Mouse (Mus musculus) gastrocnemius, adult 8-10 months (tissue): ENCODE data around the gene Xndc1. TPM values are rescaled to one million over a fixed set of nuclear protein-coding genes. Genes with fewer than 3 reads are reported as not detected.

ENCODE experiments used
- DNase-seq, 2 experiments: peaks; one replicate each; pipeline ENCODE4 v3.0.0; 2022; ENCODE audit warnings: low spot score in 2 of 2
- total RNA-seq, 4 experiments: library from RNA; stranded (reverse); gene quantifications; 2 replicates each; pipeline ENCODE4 v1.2.4; 2022

The Xndc1 gene
- total RNA-seq, 4 experiments from 2014 or later: 2.9 to 6.4 (median 3.2) TPM

DNA sequence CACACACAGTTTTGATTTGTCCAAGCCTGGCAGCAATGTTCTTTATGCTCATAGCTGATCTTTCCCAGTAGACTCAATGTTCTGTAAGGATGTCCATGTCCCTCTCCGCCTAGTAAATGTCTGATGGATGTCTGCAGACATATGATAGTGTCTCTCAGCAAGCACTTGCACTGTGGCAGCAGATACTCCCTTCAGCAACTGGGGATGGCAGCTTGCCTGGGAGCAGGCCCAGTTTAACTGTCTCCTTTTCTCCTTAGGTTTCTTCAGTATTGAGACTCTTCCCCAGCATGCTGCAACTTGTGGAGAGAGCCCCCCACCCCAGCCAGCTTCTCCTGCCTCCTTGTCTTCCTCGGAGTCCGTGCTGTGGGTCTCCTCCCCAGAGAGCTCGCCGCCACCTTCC lies 16.5 kb downstream of the Xndc1 start:
- DNase-seq: peak; percentile 58

- DNase-seq: no peak
Observed at GRCm38 (mm10) chr7:102082816-102083215, 17.5 kb downstream of the Xndc1 start, which contains the start of gene Trpc2. Gene Trpc2, plus strand, starts transcription at chr7:102083116.

- DNase-seq: no peak
Observed at GRCm38 (mm10) chr7:102084041-102084696, 18.9 kb downstream of the Xndc1 start.

DNA sequence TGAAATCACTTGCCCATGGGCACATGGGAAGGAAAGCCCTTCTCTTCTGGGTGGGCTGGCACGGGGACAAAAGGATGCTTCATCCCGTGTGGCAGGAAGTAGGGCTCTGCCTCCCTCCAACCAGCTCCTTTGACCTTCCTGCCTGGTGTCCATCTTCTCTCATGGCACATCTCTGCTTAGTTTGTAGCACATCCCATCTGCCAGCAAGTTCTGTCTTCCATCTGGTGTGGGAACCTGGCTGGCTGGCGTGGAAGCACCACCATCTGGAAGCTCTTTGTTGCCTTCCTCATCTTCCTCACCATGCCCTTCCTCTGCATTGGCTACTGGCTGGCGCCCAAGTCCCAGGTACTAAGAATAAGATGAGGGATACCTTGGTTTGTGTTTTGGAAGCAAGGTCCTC lies 22.0 kb downstream of the Xndc1 start:
- no peak for DNase-seq

DNA sequence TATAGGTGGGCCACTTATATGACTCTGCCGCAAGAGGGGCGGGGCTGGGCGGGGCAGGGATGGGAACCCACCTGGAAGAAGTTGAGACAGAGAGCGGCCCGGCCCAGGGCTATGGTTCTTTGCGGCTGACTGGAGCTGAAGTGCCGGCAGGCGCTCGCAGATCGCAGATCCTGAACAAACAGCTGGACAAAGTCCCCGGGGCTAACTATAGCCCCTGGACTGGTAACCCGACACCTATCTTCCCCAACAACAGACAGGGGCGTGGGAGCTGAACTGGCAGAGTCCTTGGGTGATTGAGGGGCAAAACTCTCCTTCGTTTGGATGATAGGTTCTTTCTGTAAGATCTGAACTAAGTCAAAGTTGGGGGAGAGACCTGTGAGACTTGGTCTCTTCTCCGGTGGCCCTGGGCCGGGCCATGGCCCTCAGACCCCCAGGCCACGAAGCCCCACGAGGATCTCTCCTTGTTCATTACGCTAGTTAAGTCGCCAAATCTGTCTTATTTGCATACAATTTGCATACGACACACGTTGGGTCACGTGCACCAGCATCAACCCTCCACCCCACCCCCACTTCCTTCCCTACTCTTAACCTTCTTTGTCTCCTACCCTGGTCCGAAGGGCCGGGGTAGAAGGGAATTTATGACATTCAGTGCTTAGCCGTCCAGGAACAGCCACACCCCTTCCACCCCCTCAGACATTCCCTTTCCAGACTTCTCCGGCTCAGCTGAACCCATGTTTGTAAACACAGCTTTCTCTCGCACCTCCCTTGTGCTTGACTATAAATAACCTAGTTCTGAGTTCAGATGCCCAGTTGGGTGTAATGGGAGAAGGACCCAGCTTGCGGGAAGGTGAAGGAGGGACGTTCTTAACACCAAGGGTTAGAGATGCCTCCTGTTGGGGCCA lies 34.7 kb downstream of the Xndc1 start:
- DNase-seq: peak in 1 of 2 experiments; percentile 48

DNA sequence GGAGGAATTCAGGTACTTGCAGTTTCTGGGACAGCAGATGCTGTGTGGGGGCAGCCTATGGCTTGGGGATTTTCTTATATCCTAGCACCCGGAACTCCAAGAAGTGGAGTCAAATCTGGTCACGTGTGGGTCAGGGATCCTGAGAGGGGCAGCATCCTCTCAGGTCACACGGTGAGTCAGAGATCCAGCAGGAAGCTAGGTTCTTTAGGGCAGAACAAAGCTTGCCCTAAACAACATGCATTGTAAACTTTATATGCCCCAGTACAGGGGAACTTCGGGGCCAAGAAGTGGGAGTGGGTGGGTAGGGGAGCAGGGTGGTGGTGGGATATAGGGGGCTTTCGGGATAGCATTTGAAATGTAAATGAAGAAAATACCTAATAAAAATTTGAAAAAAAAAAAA lies 35.6 kb downstream of the Xndc1 start:
- no peak for DNase-seq

DNA sequence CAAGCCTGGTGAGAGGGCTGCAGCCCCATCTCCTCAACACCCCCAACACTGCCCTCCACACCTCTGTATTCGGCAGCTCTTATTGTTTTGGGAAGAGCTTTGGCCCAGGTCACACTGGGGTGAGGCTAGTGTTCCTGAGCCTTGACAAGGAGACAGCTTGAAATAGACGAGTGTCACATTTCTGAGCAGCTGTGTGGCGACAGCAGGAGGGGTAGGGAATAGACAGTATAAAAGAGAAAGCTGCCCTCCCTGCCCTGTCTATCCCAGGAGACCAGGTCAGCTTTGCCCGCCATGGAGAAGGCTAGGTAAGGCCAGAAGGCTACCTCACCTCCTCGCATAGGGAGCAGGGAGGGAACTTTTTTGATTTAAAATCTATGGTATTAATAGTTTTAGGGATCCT lies 36.2 kb downstream of the Xndc1 start, which contains the start of gene Art1:
Gene Art1 (plus strand): TSS at position 257 of the 400 bp plus-strand sequence.
- peak in 1 of 2 experiments; percentile 64 for DNase-seq

DNA sequence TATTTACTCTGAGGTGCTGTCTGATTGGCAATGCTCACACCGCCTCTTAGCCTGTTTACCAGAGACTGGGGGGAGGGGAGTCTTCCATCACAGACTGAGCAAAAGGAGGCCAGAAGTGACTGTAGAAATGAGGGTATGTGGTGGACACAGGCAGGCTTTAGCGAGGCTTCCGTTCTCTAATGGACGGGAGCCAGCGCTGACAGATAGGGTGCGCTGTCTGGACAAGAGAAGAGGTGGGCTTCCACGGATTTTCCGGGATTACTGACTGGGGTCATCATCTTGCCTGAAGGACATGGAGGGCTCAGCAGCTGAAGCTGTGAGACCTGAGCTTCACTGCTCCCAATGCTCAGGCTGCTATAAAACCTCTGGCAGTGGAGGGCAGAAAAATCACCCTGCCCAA lies 36.9 kb downstream of the Xndc1 start:
- no peak for DNase-seq

- DNase-seq: no peak
Observed at GRCm38 (mm10) chr7:102102696-102103095, 37.4 kb downstream of the Xndc1 start.

- DNase-seq: no peak
Observed at GRCm38 (mm10) chr7:102103555-102103954, 38.2 kb downstream of the Xndc1 start.

DNA sequence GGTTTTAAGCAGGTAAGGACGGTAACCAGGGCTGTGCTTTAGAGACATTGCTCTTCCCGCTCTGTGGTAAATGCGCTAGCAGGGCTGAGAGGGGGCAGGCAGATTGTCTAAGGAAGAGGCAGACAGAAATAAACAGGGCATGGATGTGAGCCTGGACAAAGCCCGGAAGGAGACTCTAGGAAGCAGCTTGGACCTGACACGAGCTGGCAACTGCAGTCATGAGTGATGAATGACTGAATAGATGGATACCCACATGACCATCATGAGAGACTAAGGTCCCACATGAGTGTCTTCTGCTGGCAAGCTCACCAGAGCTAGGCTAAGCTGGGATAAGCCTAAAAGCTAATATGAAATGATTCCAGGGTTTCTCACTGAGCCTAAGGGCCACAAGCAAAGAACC lies 38.8 kb downstream of the Xndc1 start:
- no peak for DNase-seq

- DNase-seq: no peak
Observed at GRCm38 (mm10) chr7:102106700-102107141, 41.4 kb downstream of the Xndc1 start.

DNA sequence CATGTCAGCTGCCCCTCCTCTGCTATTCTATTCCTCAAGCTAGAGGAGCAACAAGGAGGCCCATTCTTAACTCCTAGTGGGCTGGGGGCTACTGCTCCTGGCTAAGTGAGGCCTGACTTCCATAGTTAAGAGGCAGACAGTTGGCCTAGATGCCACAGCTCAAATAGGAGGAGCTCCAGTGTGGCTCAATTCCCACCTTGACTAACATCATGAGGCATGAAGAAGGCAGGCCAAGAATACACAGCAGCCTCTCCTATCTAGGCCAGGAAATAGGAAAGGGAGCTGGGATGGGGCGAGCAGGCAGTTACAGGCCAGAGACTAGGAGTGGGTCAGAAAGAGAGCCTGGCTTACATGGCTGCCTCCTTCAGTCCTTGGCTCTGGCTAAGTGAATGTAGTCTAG lies 42.9 kb downstream of the Xndc1 start:
- peak in 1 of 2 experiments; percentile 43 for DNase-seq

DNA sequence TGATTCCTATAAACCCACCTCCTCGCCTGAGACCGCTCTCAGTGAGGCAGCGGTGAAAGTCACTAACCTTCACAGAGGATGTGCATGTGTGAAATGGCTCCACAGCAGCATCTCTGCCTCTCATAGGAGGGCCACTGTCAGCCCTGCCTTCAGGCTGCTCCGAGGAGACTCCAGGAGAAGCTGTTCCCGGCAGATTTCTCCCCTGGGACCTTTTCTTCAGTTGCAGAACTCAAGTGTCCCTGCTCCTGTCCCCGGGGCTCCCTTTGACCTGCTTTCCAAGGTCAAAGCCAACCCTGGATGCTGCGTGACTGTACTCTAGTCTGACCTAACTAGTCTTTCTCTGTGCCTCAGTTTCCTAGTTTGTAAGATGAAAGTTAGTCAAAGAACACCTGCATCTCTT lies 43.9 kb downstream of the Xndc1 start, which contains the start of gene Art5:
Gene Art5 (minus strand): TSS at position 319 of the 400 bp plus-strand sequence.
- DNase-seq: no peak

GRCm38 (mm10) chr7:102109746-102110145 lies 44.4 kb downstream of the Xndc1 start:
- DNase-seq: no peak

DNA sequence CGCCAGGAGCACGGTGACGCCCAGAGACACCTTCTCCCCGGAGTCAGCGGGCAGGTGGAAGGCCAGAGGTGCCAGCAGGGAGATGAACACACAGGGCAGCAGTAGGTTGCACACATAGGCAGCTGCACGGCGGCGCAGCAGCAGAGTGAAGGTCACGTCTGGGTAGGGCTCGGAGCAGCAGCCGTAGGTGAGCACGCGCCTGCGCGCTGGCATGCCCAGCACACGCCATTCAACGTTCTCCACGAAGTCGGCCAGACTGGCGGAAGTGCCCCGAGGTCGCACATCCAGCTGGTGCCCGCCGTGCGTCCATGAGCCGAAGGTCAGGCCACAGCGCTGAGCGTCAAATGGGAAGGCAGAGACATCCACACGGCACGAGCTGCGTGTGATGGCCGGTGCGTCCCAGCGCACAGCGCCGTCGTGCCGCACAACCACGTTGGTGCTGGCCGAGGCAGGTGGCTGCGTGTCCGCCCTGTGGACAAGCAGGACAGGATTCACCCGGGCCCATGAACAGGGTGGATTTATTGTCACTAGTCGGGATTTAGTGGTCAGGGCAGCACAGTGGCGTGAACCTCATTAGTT lies 47.9 kb downstream of the Xndc1 start:
- DNase-seq: no peak

DNA sequence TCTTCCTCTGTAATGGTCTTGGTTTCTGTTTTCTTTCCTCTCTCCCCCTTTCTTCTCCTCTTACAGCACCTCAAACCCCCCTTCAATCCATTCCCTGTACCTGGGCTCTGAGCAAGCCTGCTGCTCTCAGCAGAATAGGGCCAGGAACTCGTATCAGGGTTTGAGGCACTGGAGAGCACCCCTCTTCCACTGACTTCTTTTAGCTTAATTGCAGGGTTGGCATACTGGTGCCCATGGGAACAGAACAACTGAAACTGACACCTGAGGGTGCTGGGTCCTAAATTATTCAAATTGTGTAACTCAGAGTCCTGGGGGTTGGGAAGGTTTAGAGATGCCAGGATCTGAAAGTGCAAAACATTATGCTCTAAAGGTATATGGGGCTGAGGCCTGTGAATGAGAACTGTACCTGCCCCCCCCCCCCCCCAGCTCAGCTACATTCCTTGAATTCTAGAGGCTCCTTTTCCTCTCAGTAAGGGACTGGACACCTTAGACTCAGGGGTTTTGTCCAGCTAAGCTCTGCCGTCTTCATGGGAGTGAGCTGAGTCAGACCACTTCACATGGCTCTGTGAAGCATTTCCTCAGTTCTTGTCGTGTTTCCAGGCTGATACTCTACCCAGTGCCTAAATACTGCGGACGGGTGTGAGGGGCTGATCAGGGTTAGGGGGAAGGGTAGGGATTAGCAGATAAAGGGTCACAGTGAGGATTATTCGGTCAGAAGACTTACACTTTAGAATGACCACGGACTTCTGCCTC lies 51.4 kb downstream of the Xndc1 start, which contains the start of gene Chrna10:
Gene Chrna10 (minus strand): TSS at position 250 of the 753 bp plus-strand sequence.
- no peak for DNase-seq

GRCm38 (mm10) chr7:102117382-102117781 lies 52.1 kb downstream of the Xndc1 start:
- no peak for DNase-seq

- no peak for DNase-seq
Observed at GRCm38 (mm10) chr7:102120326-102120725, 55.0 kb downstream of the Xndc1 start.

DNA sequence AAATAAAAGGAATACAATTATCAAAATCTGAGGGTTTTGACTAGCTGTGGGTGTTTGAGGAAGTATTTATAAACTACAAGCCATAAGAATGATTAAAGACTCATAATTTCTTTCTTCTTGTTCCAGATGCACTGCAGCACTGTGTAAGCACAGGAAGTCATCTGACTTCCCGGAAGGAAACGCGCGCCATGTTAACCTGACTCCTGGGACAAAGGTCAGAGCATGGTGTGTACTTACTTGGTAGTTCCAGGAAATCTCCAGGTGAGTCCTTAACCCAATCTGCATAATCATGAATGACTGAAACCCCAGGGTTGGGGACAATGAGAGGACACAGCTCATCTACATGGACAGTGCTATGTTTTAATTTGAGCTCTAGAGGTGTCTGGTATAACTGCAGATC lies 67.1 kb downstream of the Xndc1 start:
- no peak for DNase-seq
